Mouse (Mus musculus) B cell, adult (primary cell): ENCODE results near the gene Olfr395. TPM values are rescaled to one million over a fixed set of nuclear protein-coding genes. Genes with fewer than 3 reads are reported as not detected.

Experiments
- total RNA-seq: library from RNA; stranded (reverse); gene quantifications from 4 replicates; pipeline ENCODE4 v1.2.4, GENCODE M21; 2023; ENCODE audit not compliant: inconsistent age

The Olfr395 gene
- not detected in 4 replicates for total RNA-seq

GRCm38 (mm10) chr11:73909199-73909598 lies at the start of gene Olfr395:
Gene Olfr395, minus strand, starts transcription at chr11:73909299.

GRCm38 (mm10) chr11:73936377-73936776 lies 27.3 kb upstream of the Olfr395 start, which contains the start of gene Olfr23:
Gene Olfr23, plus strand, starts transcription at chr11:73936677.

GRCm38 (mm10) chr11:73890671-73891070 lies 18.4 kb downstream of the Olfr395 start, which contains the start of gene Olfr394:
Gene Olfr394, minus strand, starts transcription at chr11:73890771.

Other genes with a start within 250 kb of the Olfr395 start
- not detected in 4 replicates for gene Zfp735, start 220.5 kb downstream of the Olfr395 start, total RNA-seq
- gene Olfr389, start 128.6 kb downstream of the Olfr395 start, total RNA-seq: not detected in 4 replicates
- not detected in 4 replicates for gene Olfr390, start 126.3 kb downstream of the Olfr395 start, total RNA-seq
- gene Olfr391-ps, start 106.2 kb downstream of the Olfr395 start, total RNA-seq: not detected in 4 replicates
- gene Olfr392, start 92.2 kb downstream of the Olfr395 start, total RNA-seq: not detected in 4 replicates
- gene Olfr393, start 57.8 kb downstream of the Olfr395 start, total RNA-seq: not detected in 4 replicates
- not detected in 4 replicates for gene Olfr394, start 18.5 kb downstream of the Olfr395 start, total RNA-seq
- not detected in 4 replicates for gene Olfr23, start 27.4 kb upstream of the Olfr395 start, total RNA-seq
- not detected in 4 replicates for gene Olfr397, start 51.5 kb upstream of the Olfr395 start, total RNA-seq
- not detected in 4 replicates for gene Olfr398, start 81.1 kb upstream of the Olfr395 start, total RNA-seq
- not detected in 4 replicates for gene Olfr139, start 147.3 kb upstream of the Olfr395 start, total RNA-seq
- gene Olfr399, start 147.3 kb upstream of the Olfr395 start, total RNA-seq: not detected in 4 replicates
- not detected in 4 replicates for gene Zfp616, start 160.7 kb upstream of the Olfr395 start, total RNA-seq
- gene Olfr401, start 204.4 kb upstream of the Olfr395 start, total RNA-seq: not detected in 4 replicates
- gene Olfr402, start 244.2 kb upstream of the Olfr395 start, total RNA-seq: not detected in 4 replicates